ENCODE assay signal across 14 mouse cellular contexts in the genomic region with DNA sequence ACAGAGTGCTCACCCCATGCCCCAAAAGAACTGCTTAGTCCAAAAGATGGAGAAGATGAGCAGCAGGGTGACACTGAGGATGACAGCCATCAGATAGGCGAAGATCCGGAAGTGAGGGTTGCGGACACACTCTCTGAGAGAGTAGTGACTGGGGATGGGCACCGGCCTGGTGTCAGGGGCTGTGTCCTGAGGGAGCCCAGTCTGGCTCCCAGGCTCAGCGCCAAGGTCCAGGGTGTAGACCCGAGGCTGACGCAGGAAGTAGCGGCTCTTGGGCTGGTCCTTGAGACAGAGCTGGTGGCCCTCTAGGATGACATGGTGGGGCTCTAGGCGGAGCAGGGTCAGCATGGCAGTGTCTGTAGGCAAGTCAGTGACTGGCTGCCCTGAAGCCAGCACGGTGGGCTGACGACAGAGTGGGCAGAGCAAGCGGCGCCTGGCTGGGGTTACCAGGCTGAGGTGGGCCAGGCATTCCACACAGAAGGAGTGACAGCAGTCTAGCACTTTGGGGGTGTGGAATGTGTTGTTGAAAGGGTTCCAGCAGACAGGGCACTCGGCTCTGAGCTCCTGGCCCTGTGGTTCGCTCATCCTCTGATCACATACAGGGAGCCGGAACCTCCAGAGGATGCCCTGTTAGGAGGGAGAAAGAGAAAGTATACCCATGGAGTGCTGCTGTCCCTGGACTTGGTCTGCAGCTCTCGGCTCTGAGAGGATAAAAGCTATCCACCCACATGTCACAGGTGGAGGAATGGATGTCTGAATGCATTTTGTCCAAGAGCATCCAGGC. TPM values are rescaled to one million over a fixed set of nuclear protein-coding genes. Genes with fewer than 3 reads are reported as not detected.
DNase-seq lines count a peak whose midpoint lies in the region; ATAC-seq and TF ChIP-seq lines count a peak whose summit lies in the region.
"Had no signal": no experiment of that assay in that cellular context is flagged by ENCODE, and none has a peak within 500 bp of the region (broad histone marks: within the 10 kb centered on the region; RNA-seq: fewer than 3 reads in every experiment).

No protein-coding gene starts in this region.

- no peak for TF ChIP-seq CTCF in lung, embryonic 14.5 days (IDR thresholded peaks at IDR 0.05; ENCODE audit: low read depth)
- no peak for TF ChIP-seq CTCF in lung, adult 2 months (IDR thresholded peaks at IDR 0.05; ENCODE audit: insufficient read depth, low read length)

- ATAC-seq in heart, embryonic 12.5 days (ENCODE audit: insufficient number of reproducible peaks, low FRiP score), result 0 out of 2 replicates have a peak, but pooled peaks have one; percentile 17
- peak; percentile 28; the same call in 1 of the 2 replicates for ATAC-seq in lung, embryonic 14.5 days (ENCODE audit: insufficient read depth)
- 0 out of 2 replicates have a peak, but pooled peaks have one; percentile 10 for ATAC-seq in embryonic facial prominence, embryonic 13.5 days (ENCODE audit: insufficient number of reproducible peaks, insufficient read depth, low FRiP score, low TSS enrichment, low read depth)
- no peak for ATAC-seq in frontal cortex, adult (ENCODE audit: low TSS enrichment)

- H3K4me3 ChIP-seq in heart, embryonic 12.5 days, result no peak overlapping the region
- no peak overlapping the region for H3K4me3 ChIP-seq in lung, embryonic 14.5 days (ENCODE audit: low read depth, low read length)
- no peak overlapping the region for H3K4me3 ChIP-seq in lung, adult 2 months (replicated peaks; ENCODE audit: extremely low read depth, low read depth, low read length)
- no peak overlapping the region for H3K4me3 ChIP-seq in embryonic facial prominence, embryonic 13.5 days

- H3K27ac ChIP-seq in heart, embryonic 12.5 days (ENCODE audit: poor library complexity, severe bottlenecking), result no peak overlapping the region
- H3K27ac ChIP-seq in lung, embryonic 14.5 days (ENCODE audit: low read depth), result no peak overlapping the region
- H3K27ac ChIP-seq in embryonic facial prominence, embryonic 13.5 days, result no peak overlapping the region

- H3K9me3 ChIP-seq in heart, embryonic 12.5 days (replicated peaks), result no peaks in the 10 kb centered on the region
- H3K9me3 ChIP-seq in lung, embryonic 14.5 days (ENCODE audit: low read depth, low read length), result no peaks in the 10 kb centered on the region
- no peaks in the 10 kb centered on the region for H3K9me3 ChIP-seq in embryonic facial prominence, embryonic 13.5 days

- H3K4me1 ChIP-seq in heart, embryonic 12.5 days (replicated peaks), result peaks cover 6% of the 10 kb centered on the region; the same call in 1 of the 2 replicates
- H3K4me1 ChIP-seq in lung, embryonic 14.5 days (ENCODE audit: insufficient read depth), result no peaks in the 10 kb centered on the region
- no peaks in the 10 kb centered on the region for H3K4me1 ChIP-seq in lung, adult 2 months (ENCODE audit: control insufficient read depth, insufficient read depth, low read length)
- no peaks in the 10 kb centered on the region for H3K4me1 ChIP-seq in embryonic facial prominence, embryonic 13.5 days

- DNase-seq in heart, postnatal 14 days, result no peak
- no peak for DNase-seq in lung, embryonic 14.5 days
- no peak for DNase-seq in lung, adult 2 months
- DNase-seq in lung, postnatal 14 days, result peak; percentile 18
- no peak for DNase-seq in layer of hippocampus, postnatal 14 days (ENCODE audit: low spot score in 2 of 2)
- DNase-seq: adrenal gland, postnatal 25 days; embryo, embryonic 11 days; heart, adult 18-20 months had no signal

- intact Hi-C loops in heart, postnatal 14 days (cut with DNase I), result no loop called here

- H3K27me3 ChIP-seq in heart, embryonic 12.5 days (replicated peaks), result peaks cover 3% of the 10 kb centered on the region; the same call in 1 of the 2 replicates
- H3K27me3 ChIP-seq in lung, embryonic 14.5 days (ENCODE audit: insufficient read depth, low read length), result no peaks in the 10 kb centered on the region
- H3K27me3 ChIP-seq in embryonic facial prominence, embryonic 13.5 days, result no peaks in the 10 kb centered on the region

- no peak for TF ChIP-seq POLR2A in lung, adult 2 months (IDR thresholded peaks at IDR 0.05; ENCODE audit: borderline replicate concordance, extremely low read depth, low read depth, low read length)

- H3K4me2 ChIP-seq in heart, embryonic 12.5 days, result peak overlapping the region; percentile 21
- no peak overlapping the region for H3K4me2 ChIP-seq in lung, embryonic 14.5 days
- no peak overlapping the region for H3K4me2 ChIP-seq in embryonic facial prominence, embryonic 13.5 days

- H3K9ac ChIP-seq in heart, embryonic 12.5 days, result no peak overlapping the region
- H3K9ac ChIP-seq in lung, embryonic 14.5 days, result no peak overlapping the region
- H3K9ac ChIP-seq in embryonic facial prominence, embryonic 13.5 days, result no peak overlapping the region

- WGBS in heart, embryonic 12.5 days, result 61% methylated on average over 17 of the region's 17 CpGs
- WGBS in lung, embryonic 14.5 days, result 58% methylated on average over 17 of the region's 17 CpGs
- WGBS in lung, adult 2 months, result 53% methylated on average over 17 of the region's 17 CpGs
- 80% methylated on average over 17 of the region's 17 CpGs for WGBS in embryonic facial prominence, embryonic 13.5 days

- H3K36me3 ChIP-seq in heart, embryonic 12.5 days, result peaks cover 26% of the 10 kb centered on the region
- H3K36me3 ChIP-seq in lung, embryonic 14.5 days (ENCODE audit: insufficient read depth), result peaks cover 26% of the 10 kb centered on the region
- peaks cover 27% of the 10 kb centered on the region for H3K36me3 ChIP-seq in embryonic facial prominence, embryonic 13.5 days

RNA-seq across cellular contexts. Expression of a gene that starts 6.9 kb away (rescaled TPM):
- polyA plus RNA-seq in heart, embryonic 12.5 days (2016; fragmentation: Nextera tagmentation; extraction: Ambion mirVana), result not detected in 2 replicates
- total RNA-seq in heart, postnatal 14 days (2021), result not detected
- polyA plus RNA-seq in lung, embryonic 14.5 days (2014; fragmentation: Nextera tagmentation; extraction: Ambion mirVana), result not detected in 2 replicates
- polyA plus RNA-seq in lung, adult 2 months (2012; rRNA removed), result 1.0 and 1.7 TPM in 2 replicates
- polyA plus RNA-seq in embryonic facial prominence, embryonic 13.5 days (2015; fragmentation: Nextera tagmentation; extraction: Ambion mirVana), result not detected in 2 replicates
- not detected for total RNA-seq in layer of hippocampus, postnatal 14 days (2021)
- total RNA-seq: adrenal gland, postnatal 25 days; heart, adult 18-20 months; layer of hippocampus, adult 18-20 months; liver, adult 2 months had no signal
- polyA plus RNA-seq: liver, adult 2 months; stomach, embryonic 14.5 days had no signal

RNA-seq across cellular contexts. Expression of a gene that starts 19.6 kb away (rescaled TPM):
- 14.9 and 15.3 TPM in 2 replicates for polyA plus RNA-seq in heart, embryonic 12.5 days (2016; fragmentation: Nextera tagmentation; extraction: Ambion mirVana)
- 10 to 100 TPM in 1 of 2 experiments, 1 to 10 TPM in 1; 9.7 to 10.7 TPM for total RNA-seq in heart, postnatal 14 days (2021)
- polyA plus RNA-seq in lung, embryonic 14.5 days (2014; fragmentation: Nextera tagmentation; extraction: Ambion mirVana), result 29.3 and 32.9 TPM in 2 replicates
- 6.3 and 7.9 TPM in 2 replicates for polyA plus RNA-seq in lung, adult 2 months (2012; rRNA removed)
- polyA plus RNA-seq in embryonic facial prominence, embryonic 13.5 days (2015; fragmentation: Nextera tagmentation; extraction: Ambion mirVana), result 25.5 and 26.4 TPM in 2 replicates
- total RNA-seq in layer of hippocampus, postnatal 14 days (2021), result 10 to 100 TPM; 11.8 to 12.8 TPM

RNA-seq across cellular contexts. Expression of a gene that starts 19.7 kb away (rescaled TPM):
- 90.4 and 90.8 TPM in 2 replicates for polyA plus RNA-seq in heart, embryonic 12.5 days (2016; fragmentation: Nextera tagmentation; extraction: Ambion mirVana)
- total RNA-seq in heart, postnatal 14 days (2021), result 10 to 100 TPM; 42.3 to 44.4 TPM
- polyA plus RNA-seq in lung, embryonic 14.5 days (2014; fragmentation: Nextera tagmentation; extraction: Ambion mirVana), result 175 and 180 TPM in 2 replicates
- 20.9 and 31.5 TPM in 2 replicates for polyA plus RNA-seq in lung, adult 2 months (2012; rRNA removed)
- polyA plus RNA-seq in embryonic facial prominence, embryonic 13.5 days (2015; fragmentation: Nextera tagmentation; extraction: Ambion mirVana), result 203 and 210 TPM in 2 replicates
- 10 to 100 TPM; 48.4 to 49.3 TPM for total RNA-seq in layer of hippocampus, postnatal 14 days (2021)

RNA-seq across cellular contexts. Expression of a gene that starts 42.5 kb away (rescaled TPM):
- polyA plus RNA-seq in heart, embryonic 12.5 days (2016; fragmentation: Nextera tagmentation; extraction: Ambion mirVana), result 3.3 and 4.0 TPM in 2 replicates
- under 1 TPM; 0.65 to 0.66 TPM for total RNA-seq in heart, postnatal 14 days (2021)
- polyA plus RNA-seq in lung, embryonic 14.5 days (2014; fragmentation: Nextera tagmentation; extraction: Ambion mirVana), result 9.5 and 11.3 TPM in 2 replicates
- 4.0 and 4.2 TPM in 2 replicates for polyA plus RNA-seq in lung, adult 2 months (2012; rRNA removed)
- polyA plus RNA-seq in embryonic facial prominence, embryonic 13.5 days (2015; fragmentation: Nextera tagmentation; extraction: Ambion mirVana), result 7.6 and 8.0 TPM in 2 replicates
- total RNA-seq in layer of hippocampus, postnatal 14 days (2021), result 1 to 10 TPM; 5.4 to 5.8 TPM

RNA-seq across cellular contexts. Expression of a gene that starts 51.7 kb away (rescaled TPM):
- polyA plus RNA-seq in heart, embryonic 12.5 days (2016; fragmentation: Nextera tagmentation; extraction: Ambion mirVana), result 0.49 and 0.64 TPM in 2 replicates
- total RNA-seq in heart, postnatal 14 days (2021), result under 1 TPM in 1 of 2 experiments, not detected in 1; 0.12 TPM
- 30.5 and 31.0 TPM in 2 replicates for polyA plus RNA-seq in lung, embryonic 14.5 days (2014; fragmentation: Nextera tagmentation; extraction: Ambion mirVana)
- polyA plus RNA-seq in lung, adult 2 months (2012; rRNA removed), result 26.0 and 31.0 TPM in 2 replicates
- 5.4 and 5.5 TPM in 2 replicates for polyA plus RNA-seq in embryonic facial prominence, embryonic 13.5 days (2015; fragmentation: Nextera tagmentation; extraction: Ambion mirVana)
- total RNA-seq in layer of hippocampus, postnatal 14 days (2021), result under 1 TPM; 0.30 to 0.67 TPM
